Mouse (Mus musculus) heart, embryonic 16.5 days (tissue): ENCODE results near the gene Arid3a. TPM values are rescaled to one million over a fixed set of nuclear protein-coding genes. Genes with fewer than 3 reads are reported as not detected.

Experiments used
- ATAC-seq: fragments of 200-750 bp; cut with Nextera tagmentation; replicated peaks from 2 replicates; pipeline ENCODE4 v1.8.0; 2017; ENCODE audit warnings: moderate number of reproducible peaks; ENCODE audit not compliant: insufficient read depth, low FRiP score; ENCODE audit errors: extremely low read depth
- H3K27ac ChIP-seq: fragments of 300-500 bp; sonication (generic); 2 replicates; pipeline ENCODE4 v1.5.1; 2014; ENCODE audit warnings: mild to moderate bottlenecking, low read length, control low read depth, moderate library complexity
- H3K27me3 ChIP-seq: fragments of 300-500 bp; sonication (generic); 2 replicates; pipeline ENCODE4 v1.6.1; 2014; ENCODE audit warnings: low read length, mixed read lengths; ENCODE audit not compliant: control insufficient read depth, insufficient read depth
- H3K36me3 ChIP-seq: fragments of 300-500 bp; sonication (generic); 2 replicates; pipeline ENCODE4 v1.6.1; 2014; ENCODE audit not compliant: control insufficient read depth, insufficient read depth
- H3K4me1 ChIP-seq: fragments of 300-500 bp; sonication (generic); 2 replicates; pipeline ENCODE4 v1.6.1; 2014; ENCODE audit warnings: low read length, mixed read lengths; ENCODE audit not compliant: control insufficient read depth, insufficient read depth
- H3K4me2 ChIP-seq: fragments of 300-500 bp; sonication (generic); 2 replicates; pipeline ENCODE4 v1.6.1; 2014; ENCODE audit warnings: low read depth, mild to moderate bottlenecking, control low read depth, low read length
- H3K4me3 ChIP-seq: fragments of 300-500 bp; sonication (generic); 2 replicates; pipeline ENCODE4 v1.5.1; 2014; ENCODE audit warnings: mild to moderate bottlenecking, control low read depth, low read length
- H3K9ac ChIP-seq: fragments of 300-500 bp; sonication (generic); 2 replicates; pipeline ENCODE4 v1.6.1; 2014; ENCODE audit warnings: low read length, control low read depth
- H3K9me3 ChIP-seq: fragments of 300-500 bp; sonication (generic); replicated peaks from 2 replicates; pipeline ENCODE4 v1.6.1; 2016; ENCODE audit warnings: low read length; ENCODE audit not compliant: control insufficient read depth
- WGBS: fragments of 180-500 bp; shearing (Covaris S2); extraction: QIAGEN DNeasy Blood & Tissue Kit; methylation state at CpG from one replicate; pipeline ENCODE4 v1.1.7; 2014; 5-methylcytosine and 5-hydroxymethylcytosine counted together
- polyA plus RNA-seq: library from polyadenylated mRNA; unstranded; fragments of >200 nt; fragmentation: Nextera tagmentation; extraction: Ambion mirVana; gene quantifications from 2 replicates; pipeline ENCODE4 v1.2.1, GENCODE M21; 2015

Gene Arid3a
- polyA plus RNA-seq, 1 experiment from 2014 or later, result 1.5 TPM

DNA sequence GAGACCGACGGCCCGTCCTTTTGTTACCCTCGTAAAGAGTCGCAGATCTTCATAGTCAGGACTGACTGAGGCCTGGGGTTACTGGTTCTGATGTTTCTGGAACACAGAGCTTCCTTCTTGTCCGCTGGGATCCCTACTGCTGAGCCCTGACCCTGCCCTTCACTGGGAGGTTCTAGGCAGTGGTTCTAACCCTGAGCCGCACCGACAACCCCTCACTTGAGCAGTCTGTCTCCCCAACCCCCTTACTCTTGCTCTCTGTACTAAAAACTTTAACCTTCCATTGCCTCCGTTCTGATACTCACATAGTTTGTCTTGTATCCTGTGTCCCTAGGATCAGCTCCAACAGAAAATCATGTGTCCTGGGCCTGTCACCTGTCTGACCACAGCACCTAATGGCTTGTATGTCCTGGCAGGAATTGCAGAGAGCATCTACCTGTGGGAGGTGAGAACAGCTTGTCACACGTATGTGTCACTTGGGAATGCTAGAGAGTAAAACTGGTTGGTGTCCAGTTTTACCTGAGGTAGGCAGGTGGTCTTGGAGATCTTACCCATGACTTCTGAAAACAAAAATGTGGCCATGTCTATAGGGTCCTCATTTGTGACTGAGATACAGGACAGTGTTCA, 33.9 kb downstream of the Arid3a start:
- Histone ChIP-seq H3K4me3 (peak overlapping the region; percentile 78), H3K9me3 (no peaks in the 10 kb centered on the region), H3K27me3 (no peaks in the 10 kb centered on the region), H3K9ac (peak overlapping the region; percentile 77), H3K4me2 (peak overlapping the region; percentile 89), H3K36me3 (peaks cover 28% of the 10 kb centered on the region), H3K27ac (no peak overlapping the region), H3K4me1 (peaks cover 8% of the 10 kb centered on the region)
- WGBS, result 13% methylated on average over 10 of the region's 10 CpGs
- ATAC-seq, result no peak

DNA sequence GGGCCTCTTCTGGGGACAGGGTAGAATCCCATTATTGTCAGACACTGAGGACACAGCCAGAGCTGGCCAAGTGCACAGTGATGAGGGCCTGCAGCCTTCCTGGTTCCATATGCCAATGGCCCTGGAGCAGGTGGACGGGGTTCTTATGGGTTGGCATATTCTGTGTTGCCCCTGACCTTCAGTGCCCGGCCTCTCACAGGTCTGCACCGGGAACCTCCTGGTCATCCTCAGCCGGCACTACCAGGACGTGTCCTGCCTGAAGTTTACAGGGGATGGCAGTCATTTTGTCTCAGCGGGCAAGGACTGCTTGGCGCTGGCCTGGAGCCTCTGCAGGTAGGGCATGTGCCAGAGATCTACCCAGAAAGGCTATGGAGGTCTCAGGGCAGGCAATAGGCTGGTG, 37.9 kb downstream of the Arid3a start:
- no peak overlapping the region for H3K27ac ChIP-seq
- H3K4me2 ChIP-seq, result no peak overlapping the region
- H3K27me3 ChIP-seq, result peaks cover 3% of the 10 kb centered on the region; the same call in 1 of the 2 replicates
- no peak overlapping the region for H3K9ac ChIP-seq
- 97% methylated on average over 7 of the region's 7 CpGs for WGBS
- H3K36me3 ChIP-seq, result peaks cover 41% of the 10 kb centered on the region
- H3K4me1 ChIP-seq, result peaks cover 8% of the 10 kb centered on the region
- H3K9me3 ChIP-seq, result no peaks in the 10 kb centered on the region
- no peak overlapping the region for H3K4me3 ChIP-seq
- ATAC-seq, result no peak

DNA sequence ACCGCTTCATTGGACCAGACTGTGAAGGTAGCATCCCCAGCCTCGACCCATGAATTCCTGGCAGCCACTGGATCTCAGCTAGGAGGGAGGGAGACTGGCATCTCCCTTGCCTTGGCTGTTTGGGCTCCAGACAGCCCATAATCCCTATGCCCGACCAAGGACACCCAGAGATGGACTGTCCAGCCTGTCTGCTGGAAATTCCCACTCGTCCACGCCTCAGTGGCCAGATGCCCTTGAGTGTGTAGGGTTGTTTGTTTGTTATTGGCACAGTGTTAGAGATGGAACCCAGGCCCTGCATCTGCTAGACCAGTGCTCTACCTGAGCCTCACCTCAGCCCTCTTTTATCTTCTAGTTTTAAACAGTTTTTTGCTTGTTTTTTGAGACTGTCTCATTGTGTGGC, 38.5 kb downstream of the Arid3a start:
- H3K4me1 ChIP-seq, result peaks cover 8% of the 10 kb centered on the region
- H3K4me3 ChIP-seq, result no peak overlapping the region
- H3K9ac ChIP-seq, result no peak overlapping the region
- H3K27me3 ChIP-seq, result peaks cover 5% of the 10 kb centered on the region
- H3K27ac ChIP-seq, result no peak overlapping the region
- H3K9me3 ChIP-seq, result no peaks in the 10 kb centered on the region
- H3K36me3 ChIP-seq, result peaks cover 41% of the 10 kb centered on the region
- 85% methylated on average over 5 of the region's 5 CpGs for WGBS
- ATAC-seq, result no peak
- no peak overlapping the region for H3K4me2 ChIP-seq

DNA sequence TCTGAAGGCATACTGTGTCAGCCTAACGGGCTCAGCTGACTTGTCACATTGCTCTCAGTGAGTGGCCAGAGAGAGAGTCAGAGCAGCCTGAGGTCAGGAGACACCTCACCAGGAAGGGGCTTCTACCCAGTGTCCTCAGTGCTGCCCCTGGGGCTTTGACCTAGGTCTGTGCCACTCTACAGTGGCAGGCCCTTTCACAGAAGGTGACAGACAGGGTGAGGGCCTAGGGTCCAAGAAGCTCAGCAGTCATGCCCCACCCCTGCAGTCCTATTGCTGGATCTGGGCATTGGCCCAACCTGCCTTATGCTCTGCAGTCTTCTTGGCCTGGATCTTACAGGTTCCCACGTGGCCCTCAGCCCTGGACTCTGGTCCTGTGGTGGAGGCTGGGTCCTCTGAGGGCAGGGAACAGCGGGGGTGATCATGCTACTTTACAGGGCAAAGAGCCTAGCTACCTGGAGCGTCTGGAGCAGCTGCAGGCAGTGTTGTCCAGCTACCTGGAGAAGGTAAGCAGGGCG, 40.1 kb downstream of the Arid3a start:
- Histone ChIP-seq H3K9me3 (no peaks in the 10 kb centered on the region), H3K4me2 (no peak overlapping the region), H3K4me1 (peaks cover 9% of the 10 kb centered on the region), H3K4me3 (no peak overlapping the region), H3K36me3 (peaks cover 36% of the 10 kb centered on the region), H3K27me3 (peaks cover 20% of the 10 kb centered on the region), H3K9ac (no peak overlapping the region), H3K27ac (no peak overlapping the region)
- ATAC-seq, result no peak
- 91% methylated on average over 5 of the region's 5 CpGs for WGBS

DNA sequence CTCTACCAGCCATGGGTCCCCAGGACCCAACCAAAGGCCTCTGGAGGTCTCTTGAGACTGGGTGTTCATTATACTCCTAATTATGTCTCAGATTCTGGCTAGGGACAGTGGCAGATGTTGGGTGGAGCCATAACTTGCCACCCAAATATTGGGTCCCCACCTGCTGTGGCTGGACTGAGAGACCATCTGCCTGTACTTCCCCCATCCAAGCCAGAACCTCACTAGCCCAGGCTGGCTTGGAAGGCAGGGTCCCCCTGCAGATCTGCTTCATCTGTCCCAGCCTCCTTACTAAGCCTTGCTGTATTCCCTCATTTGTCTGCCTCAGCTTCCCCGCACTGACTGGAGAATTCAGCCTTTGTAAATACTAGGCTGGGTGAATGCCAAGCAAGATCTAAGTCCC, 41.3 kb downstream of the Arid3a start:
- Histone ChIP-seq H3K9me3 (no peaks in the 10 kb centered on the region), H3K9ac (no peak overlapping the region), H3K4me3 (no peak overlapping the region), H3K4me2 (no peak overlapping the region), H3K4me1 (peaks cover 9% of the 10 kb centered on the region), H3K36me3 (peaks cover 29% of the 10 kb centered on the region), H3K27ac (no peak overlapping the region), H3K27me3 (peaks cover 23% of the 10 kb centered on the region)
- ATAC-seq, result no peak
- WGBS, result 73% methylated on average over 1 of the region's 1 CpGs

DNA sequence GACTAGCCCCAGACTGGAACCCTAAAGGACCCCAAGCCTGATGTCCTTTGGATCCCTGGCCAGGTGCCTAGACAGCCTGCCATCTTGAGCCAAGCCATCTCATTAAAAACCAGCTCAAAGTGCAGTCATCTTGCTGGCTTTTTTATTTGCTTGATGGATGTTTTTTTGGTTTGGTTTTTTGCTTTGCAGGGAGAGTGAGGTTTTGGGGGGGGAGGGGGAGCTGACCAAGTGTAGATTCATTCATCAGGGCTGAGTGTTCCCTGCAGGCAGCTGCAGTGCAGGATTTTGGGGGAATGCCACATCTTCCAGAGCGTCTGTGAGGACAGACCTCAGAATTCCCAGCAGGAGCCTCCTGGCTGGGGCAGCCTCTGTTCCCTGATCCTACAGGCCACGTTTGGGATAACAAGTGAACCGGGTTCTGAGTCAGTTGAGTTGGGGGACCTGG, 42.3 kb downstream of the Arid3a start:
- Histone ChIP-seq H3K27me3 (peaks cover 23% of the 10 kb centered on the region), H3K4me3 (no peak overlapping the region), H3K4me1 (peaks cover 9% of the 10 kb centered on the region), H3K36me3 (peaks cover 24% of the 10 kb centered on the region), H3K9me3 (no peaks in the 10 kb centered on the region), H3K27ac (no peak overlapping the region), H3K9ac (no peak overlapping the region), H3K4me2 (no peak overlapping the region)
- ATAC-seq, result no peak
- WGBS, result 16% methylated on average over 3 of the region's 3 CpGs

DNA sequence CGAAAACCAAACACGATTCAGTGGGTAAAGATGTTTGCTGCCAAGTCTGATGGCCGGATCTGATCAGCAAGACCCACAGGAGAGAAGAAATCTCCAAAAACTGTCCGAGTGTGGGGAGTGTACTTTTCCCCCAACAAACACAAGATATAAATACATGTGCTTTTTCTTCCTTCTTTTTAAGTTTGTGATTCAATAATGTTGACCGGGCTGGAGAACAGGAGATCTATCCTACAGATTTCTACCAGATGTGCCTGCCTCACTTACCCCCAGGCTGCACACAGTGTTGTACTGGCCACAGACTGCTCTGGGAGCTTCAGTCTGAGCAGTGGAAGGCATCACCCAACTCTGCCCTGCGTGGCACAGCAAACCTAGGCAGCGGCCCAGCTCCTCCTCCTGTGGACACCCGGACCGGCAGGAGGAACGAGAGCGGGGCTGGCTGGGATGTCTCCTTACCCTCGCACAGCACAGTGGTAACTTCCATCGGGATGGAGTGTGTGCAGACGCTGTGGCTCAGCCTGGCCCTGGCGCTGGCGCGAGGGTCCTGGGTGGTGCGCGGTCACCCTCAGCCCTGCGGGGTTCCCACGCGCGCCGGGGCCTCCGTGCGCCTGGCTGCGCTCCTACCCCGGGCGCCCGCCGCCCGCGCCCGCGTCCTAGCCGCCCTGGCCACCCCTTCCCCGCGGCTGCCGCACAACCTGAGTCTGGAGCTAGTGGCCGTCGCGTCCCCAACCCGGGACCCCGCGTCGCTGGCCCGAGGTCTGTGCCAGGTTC, 43.8 kb downstream of the Arid3a start, which contains the start of gene Grin3b:
Gene Grin3b, plus strand, starts transcription at position 301 of the 768 bp plus-strand sequence.
- WGBS, result 8% methylated on average over 47 of the region's 47 CpGs
- no peak; the same call in 1 of the 2 replicates for ATAC-seq
- Histone ChIP-seq H3K9ac (peak within 1 kb of the TSS; percentile 65), H3K36me3 (peaks cover 18% of the 10 kb centered on the region; the same call in 1 of the 2 replicates), H3K9me3 (no peaks in the 10 kb centered on the region), H3K4me3 (peak within 1 kb of the TSS; percentile 54), H3K27ac (no peak within 1 kb of the TSS), H3K4me2 (peak within 1 kb of the TSS; percentile 74), H3K27me3 (peaks cover 23% of the 10 kb centered on the region), H3K4me1 (peaks cover 9% of the 10 kb centered on the region)

DNA sequence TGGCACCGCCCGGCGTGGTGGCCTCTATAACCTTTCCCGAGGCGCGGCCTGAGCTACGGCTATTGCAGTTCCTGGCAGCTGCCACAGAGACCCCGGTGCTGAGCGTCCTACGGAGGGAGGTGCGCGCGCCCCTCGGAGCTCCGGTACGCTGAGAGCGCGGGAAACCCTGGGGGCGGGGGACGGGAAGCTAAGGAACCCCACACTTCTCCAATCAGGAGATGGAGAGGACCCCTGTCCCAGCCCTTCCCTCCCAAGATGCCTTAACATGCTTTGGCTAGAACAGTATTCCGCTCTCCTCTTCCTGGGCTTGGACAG, 44.3 kb downstream of the Arid3a start:
- peaks cover 9% of the 10 kb centered on the region for H3K4me1 ChIP-seq
- no peaks in the 10 kb centered on the region for H3K9me3 ChIP-seq
- H3K27ac ChIP-seq, result no peak overlapping the region
- peak overlapping the region; percentile 74 for H3K4me2 ChIP-seq
- peaks cover 23% of the 10 kb centered on the region for H3K36me3 ChIP-seq
- peak overlapping the region; percentile 54 for H3K4me3 ChIP-seq
- ATAC-seq, result no peak
- H3K27me3 ChIP-seq, result peaks cover 23% of the 10 kb centered on the region
- H3K9ac ChIP-seq, result peak overlapping the region; percentile 65
- WGBS, result 3% methylated on average over 21 of the region's 21 CpGs

DNA sequence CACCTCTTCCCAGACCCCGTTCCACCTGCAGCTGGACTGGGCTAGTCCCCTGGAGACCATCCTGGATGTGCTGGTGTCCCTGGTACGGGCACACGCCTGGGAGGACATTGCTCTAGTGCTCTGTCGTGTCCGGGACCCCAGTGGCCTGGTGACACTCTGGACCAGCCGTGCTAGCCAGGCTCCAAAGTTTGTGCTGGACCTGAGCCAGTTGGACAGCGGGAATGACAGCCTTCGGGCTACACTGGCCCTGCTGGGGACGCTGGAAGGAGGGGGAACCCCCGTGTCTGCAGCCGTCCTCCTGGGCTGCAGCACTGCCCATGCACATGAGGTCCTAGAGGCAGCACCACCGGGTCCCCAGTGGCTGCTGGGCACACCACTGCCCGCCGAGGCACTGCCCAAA, 46.0 kb downstream of the Arid3a start:
- H3K4me2 ChIP-seq, result no peak overlapping the region
- no peak overlapping the region for H3K27ac ChIP-seq
- H3K36me3 ChIP-seq, result peaks cover 28% of the 10 kb centered on the region
- H3K9ac ChIP-seq, result no peak overlapping the region
- 40% methylated on average over 14 of the region's 14 CpGs for WGBS
- H3K9me3 ChIP-seq, result no peaks in the 10 kb centered on the region
- no peak overlapping the region for H3K4me3 ChIP-seq
- ATAC-seq, result no peak
- peaks cover 23% of the 10 kb centered on the region for H3K27me3 ChIP-seq
- H3K4me1 ChIP-seq, result peaks cover 9% of the 10 kb centered on the region
